Mouse (Mus musculus) spleen, adult 2 months (tissue): Measurements from ENCODE around the gene Olfr1355.
"Not testable (repeated sequence)": the region's sequence is repeated elsewhere in the genome, so short reads cannot be mapped to it uniquely, and the experiment has no call there.

Source experiments
- CTCF ChIP-seq: fragments of 200-500 bp; IDR thresholded peaks from 2 replicates; pipeline ENCODE4 v1.5.1; 2011; ENCODE audit warnings: mild to moderate bottlenecking, inconsistent platforms; ENCODE audit not compliant: insufficient read depth, insufficient read length, insufficient replicate concordance; ENCODE audit errors: extremely low read depth
- POLR2A ChIP-seq: fragments of 200-500 bp; IDR thresholded peaks from 2 replicates; pipeline ENCODE4 v1.6.1; 2011; ENCODE audit warnings: low read depth, low read length, inconsistent platforms

- not testable (repeated sequence) for TF ChIP-seq POLR2A, CTCF
Observed at GRCm38 (mm10) chr10:78840456-78840855, 34.9 kb upstream of the Olfr1355 start.
